Mouse (Mus musculus): Measurements from ENCODE around the gene Ralgps2. TPM values are rescaled to one million over a fixed set of nuclear protein-coding genes. Genes with fewer than 3 reads are reported as not detected.

The Ralgps2 gene
- polyA plus RNA-seq, 1 experiment from 2014 or later = 41.3 TPM

DNA sequence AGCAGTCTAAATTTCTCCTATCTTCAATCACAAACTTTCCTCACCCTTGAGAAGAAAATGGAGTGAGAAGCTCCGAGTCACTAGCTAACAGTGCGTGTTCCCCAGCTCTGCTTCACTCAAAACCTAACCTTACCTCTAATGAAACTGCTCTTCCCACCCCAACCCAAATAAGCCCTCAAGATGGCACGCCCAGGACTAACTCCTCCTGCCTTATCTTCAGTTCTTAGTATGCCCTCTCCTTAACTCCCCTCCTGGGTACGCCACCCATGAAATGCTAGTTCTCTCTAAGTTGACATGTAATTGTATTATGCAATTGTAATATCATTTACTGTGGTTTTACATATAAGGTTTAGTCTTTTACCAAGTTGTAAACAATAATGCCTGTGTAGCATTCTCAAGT is 11.2 kb downstream of the Ralgps2 start:
- Histone ChIP-seq H3K27ac (replicated peaks) (no peak overlapping the region), H3K9ac (ENCODE audit: low read length) (no peak overlapping the region), H3K4me3 (ENCODE audit: low read depth, low read length) (no peak overlapping the region), H3K4me2 (replicated peaks; ENCODE audit: low read depth) (no peak overlapping the region), H3K27me3 (ENCODE audit: control insufficient read depth, insufficient read depth, low read length) (no peaks in the 10 kb centered on the region), H3K36me3 (ENCODE audit: control insufficient read depth, insufficient read depth, low read length) (no peaks in the 10 kb centered on the region), H3K9me3 (ENCODE audit: control insufficient read depth, low read length) (no peaks in the 10 kb centered on the region), H3K4me1 (replicated peaks; ENCODE audit: control insufficient read depth, insufficient read depth) (no peaks in the 10 kb centered on the region)
- 82% methylated on average over 4 of the region's 4 CpGs for WGBS
- DNase-seq (ENCODE audit: low spot score) (no peak), ATAC-seq (ENCODE audit: low FRiP score, low TSS enrichment) (no peak)
- no peak for TF ChIP-seq EP300 (optimal IDR thresholded peaks at IDR 0.05)
- no peak for TF ChIP-seq CTCF (IDR thresholded peaks at IDR 0.05; ENCODE audit: low read depth)

DNA sequence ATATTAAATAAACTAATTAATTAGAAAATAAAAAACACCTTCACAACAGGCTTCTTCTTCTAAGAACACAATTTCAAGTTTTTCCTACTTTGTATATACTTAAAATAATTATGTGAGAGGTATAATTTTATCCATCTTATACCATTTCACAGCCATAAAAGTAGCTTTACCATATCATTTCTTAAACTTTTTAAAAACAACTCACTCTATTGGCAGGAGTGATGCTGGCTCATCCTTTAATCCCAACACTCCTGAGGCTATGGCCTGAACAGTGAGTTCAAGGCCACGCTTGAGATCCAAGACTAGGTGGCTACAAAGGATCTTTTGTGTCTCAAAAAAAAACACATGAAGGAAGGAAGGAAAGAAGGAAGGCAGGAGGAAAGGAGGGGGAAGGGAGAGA is 15.9 kb downstream of the Ralgps2 start:
- WGBS = 86% methylated on average over 1 of the region's 1 CpGs

GRCm38 (mm10) chr1:156922921-156923320 is 16.5 kb downstream of the Ralgps2 start:
- ATAC-seq (ENCODE audit: low FRiP score, low TSS enrichment) (no peak), DNase-seq (ENCODE audit: low spot score) (no peak)
- no peaks in the 10 kb centered on the region for H3K27me3 ChIP-seq (ENCODE audit: control insufficient read depth, insufficient read depth, low read length)
- H3K4me3 ChIP-seq (ENCODE audit: low read depth, low read length) = no peak overlapping the region
- H3K4me1 ChIP-seq (replicated peaks; ENCODE audit: control insufficient read depth, insufficient read depth) = no peaks in the 10 kb centered on the region
- H3K4me2 ChIP-seq (replicated peaks; ENCODE audit: low read depth) = no peak overlapping the region
- no peak overlapping the region for H3K9ac ChIP-seq (ENCODE audit: low read length)
- no peak overlapping the region for H3K27ac ChIP-seq (replicated peaks)
- no peaks in the 10 kb centered on the region for H3K36me3 ChIP-seq (ENCODE audit: control insufficient read depth, insufficient read depth, low read length)
- 80% methylated on average over 6 of the region's 6 CpGs for WGBS
- no peaks in the 10 kb centered on the region for H3K9me3 ChIP-seq (ENCODE audit: control insufficient read depth, low read length)
- TF ChIP-seq CTCF (IDR thresholded peaks at IDR 0.05; ENCODE audit: low read depth) (no peak), EP300 (optimal IDR thresholded peaks at IDR 0.05) (no peak)

More for the DNA sequence above, 15.9 kb downstream of the Ralgps2 start:
- no peak overlapping the region for H3K4me2 ChIP-seq (replicated peaks; ENCODE audit: low read depth)
- no peak for ATAC-seq (ENCODE audit: low FRiP score, low TSS enrichment)
- no peak overlapping the region for H3K4me3 ChIP-seq (ENCODE audit: low read depth, low read length)
- H3K4me1 ChIP-seq (replicated peaks; ENCODE audit: control insufficient read depth, insufficient read depth) = no peaks in the 10 kb centered on the region
- TF ChIP-seq CTCF (IDR thresholded peaks at IDR 0.05; ENCODE audit: low read depth) = no peak
- no peak for TF ChIP-seq EP300 (optimal IDR thresholded peaks at IDR 0.05)
- no peaks in the 10 kb centered on the region for H3K36me3 ChIP-seq (ENCODE audit: control insufficient read depth, insufficient read depth, low read length)
- no peak overlapping the region for H3K27ac ChIP-seq (replicated peaks)
- no peak for DNase-seq (ENCODE audit: low spot score)
- no peak overlapping the region for H3K9ac ChIP-seq (ENCODE audit: low read length)
- no peaks in the 10 kb centered on the region for H3K9me3 ChIP-seq (ENCODE audit: control insufficient read depth, low read length)
- H3K27me3 ChIP-seq (ENCODE audit: control insufficient read depth, insufficient read depth, low read length) = no peaks in the 10 kb centered on the region

DNA sequence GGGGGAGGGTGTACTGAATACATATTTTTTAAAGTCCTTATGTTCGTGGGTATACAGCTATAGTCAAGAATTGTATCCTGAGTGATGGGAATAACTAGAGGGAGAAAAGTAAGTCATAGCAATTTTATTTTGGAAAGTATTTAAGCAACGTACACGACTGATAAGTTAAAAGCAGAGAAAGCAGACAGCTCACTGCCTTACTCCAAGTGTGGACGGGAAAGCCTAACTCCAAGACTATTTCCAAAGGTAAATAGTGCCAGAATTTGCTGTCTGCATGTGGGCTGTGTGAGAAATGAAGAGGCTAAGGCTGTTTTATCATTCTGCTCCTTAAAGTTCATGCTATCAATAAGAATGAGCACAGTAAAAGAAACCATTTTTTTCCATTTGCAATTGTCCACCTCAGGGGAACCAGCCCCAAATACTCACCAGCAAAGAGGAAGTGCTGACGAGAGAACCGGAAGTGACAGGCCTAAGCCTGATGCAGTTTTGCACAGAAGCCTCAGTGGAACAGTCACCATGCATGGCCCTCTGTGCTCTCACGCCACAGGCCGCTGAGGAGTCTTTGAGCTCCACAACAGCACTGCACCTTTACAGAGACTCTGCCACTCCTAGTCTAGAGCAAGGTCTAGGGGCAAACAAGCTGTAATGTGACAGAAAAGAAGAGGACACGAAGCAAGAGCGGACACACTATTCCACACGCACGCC is 18.0 kb downstream of the Ralgps2 start:
- Histone ChIP-seq H3K4me3 (ENCODE audit: low read depth, low read length) (no peak overlapping the region), H3K4me1 (replicated peaks; ENCODE audit: control insufficient read depth, insufficient read depth) (no peaks in the 10 kb centered on the region), H3K27ac (replicated peaks) (peak overlapping the region; percentile 25; the same call in 1 of the 2 replicates), H3K9ac (ENCODE audit: low read length) (no peak overlapping the region), H3K4me2 (replicated peaks; ENCODE audit: low read depth) (no peak overlapping the region), H3K9me3 (ENCODE audit: control insufficient read depth, low read length) (no peaks in the 10 kb centered on the region), H3K36me3 (ENCODE audit: control insufficient read depth, insufficient read depth, low read length) (no peaks in the 10 kb centered on the region), H3K27me3 (ENCODE audit: control insufficient read depth, insufficient read depth, low read length) (no peaks in the 10 kb centered on the region)
- DNase-seq (ENCODE audit: low spot score) (no peak), ATAC-seq (ENCODE audit: low FRiP score, low TSS enrichment) (no peak)
- TF ChIP-seq EP300 (optimal IDR thresholded peaks at IDR 0.05) (no peak), CTCF (IDR thresholded peaks at IDR 0.05; ENCODE audit: low read depth) (no peak)
- WGBS = 60% methylated on average over 12 of the region's 12 CpGs

GRCm38 (mm10) chr1:156917460-156917859 is 22.0 kb downstream of the Ralgps2 start:
- 17% methylated on average over 3 of the region's 3 CpGs for WGBS
- no peak overlapping the region for H3K4me2 ChIP-seq (replicated peaks; ENCODE audit: low read depth)
- no peaks in the 10 kb centered on the region for H3K4me1 ChIP-seq (replicated peaks; ENCODE audit: control insufficient read depth, insufficient read depth)
- no peak overlapping the region for H3K4me3 ChIP-seq (ENCODE audit: low read depth, low read length)
- H3K27ac ChIP-seq (replicated peaks) = no peak overlapping the region
- H3K36me3 ChIP-seq (ENCODE audit: control insufficient read depth, insufficient read depth, low read length) = no peaks in the 10 kb centered on the region
- ATAC-seq (ENCODE audit: low FRiP score, low TSS enrichment) = no peak
- H3K9ac ChIP-seq (ENCODE audit: low read length) = no peak overlapping the region
- H3K9me3 ChIP-seq (ENCODE audit: control insufficient read depth, low read length) = no peaks in the 10 kb centered on the region
- peak; percentile 88 for TF ChIP-seq CTCF (IDR thresholded peaks at IDR 0.05; ENCODE audit: low read depth)
- no peak for TF ChIP-seq EP300 (optimal IDR thresholded peaks at IDR 0.05)
- no peaks in the 10 kb centered on the region for H3K27me3 ChIP-seq (ENCODE audit: control insufficient read depth, insufficient read depth, low read length)
- no peak for DNase-seq (ENCODE audit: low spot score)

DNA sequence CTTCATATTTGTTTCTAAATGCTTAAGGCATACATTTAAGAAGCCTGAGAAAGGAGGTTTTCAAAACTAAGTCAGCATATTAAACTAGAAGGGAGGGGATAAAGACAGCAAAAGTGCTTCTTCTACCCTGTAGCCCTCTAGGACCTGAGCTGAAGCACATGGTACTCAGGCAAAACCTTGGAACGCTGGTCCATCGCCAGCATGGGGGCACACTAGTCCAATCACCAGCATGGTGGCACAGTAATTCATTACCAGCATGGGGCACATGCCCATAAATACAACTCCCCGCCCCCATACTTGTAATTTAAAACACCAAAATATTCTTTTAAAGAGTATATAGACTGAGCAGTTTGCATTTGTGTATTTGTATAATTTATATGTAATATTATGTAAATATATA is 23.1 kb downstream of the Ralgps2 start:
- no peaks in the 10 kb centered on the region for H3K4me1 ChIP-seq (replicated peaks; ENCODE audit: control insufficient read depth, insufficient read depth)
- ATAC-seq (ENCODE audit: low FRiP score, low TSS enrichment) (no peak), DNase-seq (ENCODE audit: low spot score) (no peak)
- H3K36me3 ChIP-seq (ENCODE audit: control insufficient read depth, insufficient read depth, low read length) = no peaks in the 10 kb centered on the region
- TF ChIP-seq CTCF (IDR thresholded peaks at IDR 0.05; ENCODE audit: low read depth) (no peak), EP300 (optimal IDR thresholded peaks at IDR 0.05) (no peak)
- no peaks in the 10 kb centered on the region for H3K27me3 ChIP-seq (ENCODE audit: control insufficient read depth, insufficient read depth, low read length)
- no peak overlapping the region for H3K4me3 ChIP-seq (ENCODE audit: low read depth, low read length)
- H3K4me2 ChIP-seq (replicated peaks; ENCODE audit: low read depth) = no peak overlapping the region
- no peak overlapping the region for H3K27ac ChIP-seq (replicated peaks)
- no peak overlapping the region for H3K9ac ChIP-seq (ENCODE audit: low read length)
- H3K9me3 ChIP-seq (ENCODE audit: control insufficient read depth, low read length) = no peaks in the 10 kb centered on the region
- WGBS = 79% methylated on average over 3 of the region's 3 CpGs
